Mouse (Mus musculus) ES-E14 (cell line): ENCODE measurements around the gene Prkcz. TPM values are rescaled to one million over a fixed set of nuclear protein-coding genes. Genes with fewer than 3 reads are reported as not detected.

Experiments
- DNase-seq: peaks from one replicate; pipeline ENCODE4 v3.0.0-alpha.2; 2013; ENCODE audit warnings: low read depth, low spot score
- H3K27ac ChIP-seq: 2 replicates; pipeline ENCODE4 v1.5.1; 2012; ENCODE audit warnings: low read depth, mild to moderate bottlenecking, low read length, moderate library complexity, mixed read lengths; ENCODE audit not compliant: poor library complexity, insufficient read depth, severe bottlenecking
- H3K36me3 ChIP-seq: 2 replicates; pipeline ENCODE4 v1.6.1; 2012; ENCODE audit warnings: mild to moderate bottlenecking, low read length, moderate library complexity, mixed read lengths; ENCODE audit not compliant: control insufficient read depth, poor library complexity, insufficient read depth, severe bottlenecking
- H3K4me1 ChIP-seq, 2 experiments: fragments of 150-350 bp in 1 of 2; sonication (generic) in 1 of 2; 2 replicates each; pipeline ENCODE4 v1.6.1; 2012; ENCODE audit warnings: low read length in 2 of 2, mild to moderate bottlenecking in 1 of 2, mixed read lengths in 1 of 2; ENCODE audit not compliant: control insufficient read depth in 2 of 2, insufficient read depth in 2 of 2, poor library complexity in 1 of 2
- H3K4me3 ChIP-seq, 2 experiments: fragments of 150-350 bp in 1 of 2; sonication (generic) in 1 of 2; 2 replicates each; pipeline ENCODE4 v1.5.1; 2012; ENCODE audit warnings: low read length in 2 of 2, low read depth in 1 of 2, mild to moderate bottlenecking in 1 of 2, mixed read lengths in 1 of 2; ENCODE audit not compliant: insufficient read depth in 1 of 2, poor library complexity in 1 of 2, severe bottlenecking in 1 of 2
- H3K9ac ChIP-seq: 2 replicates; pipeline ENCODE4 v1.6.1; 2012; ENCODE audit warnings: low read depth, mild to moderate bottlenecking, low read length, mixed read lengths; ENCODE audit not compliant: poor library complexity, insufficient read depth, severe bottlenecking
- H3K9me3 ChIP-seq: fragments of 150-350 bp; sonication (generic); 2 replicates; pipeline ENCODE4 v1.6.1; 2012; ENCODE audit warnings: low read depth, mild to moderate bottlenecking, low read length; ENCODE audit not compliant: control insufficient read depth, insufficient read depth
- CHD2 ChIP-seq: IDR thresholded peaks from 2 replicates; pipeline ENCODE4 v1.6.1; 2014; ENCODE audit warnings: mild to moderate bottlenecking, low read depth, low read length, inconsistent platforms
- HCFC1 ChIP-seq: IDR thresholded peaks from 2 replicates; pipeline ENCODE4 v1.6.1; 2012; ENCODE audit warnings: low read length, inconsistent platforms, borderline replicate concordance; ENCODE audit not compliant: insufficient read depth
- MAFK ChIP-seq: IDR thresholded peaks from 2 replicates; pipeline ENCODE4 v1.6.1; 2014; ENCODE audit warnings: mild to moderate bottlenecking, low read depth, low read length, inconsistent platforms; ENCODE audit not compliant: insufficient read depth
- ZC3H11A ChIP-seq: IDR thresholded peaks from 2 replicates; pipeline ENCODE4 v1.6.1; 2012; ENCODE audit warnings: low read depth, mild to moderate bottlenecking, inconsistent platforms, low read length, borderline replicate concordance
- ZNF384 ChIP-seq: IDR thresholded peaks from 2 replicates; pipeline ENCODE4 v1.6.1; 2012; ENCODE audit warnings: low read depth, low read length, inconsistent platforms
- in situ Hi-C, 2 experiments: fragments of 600-800 bp; cut with MboI; formaldehyde crosslinking; loops; one replicate each; pipeline ENCODE4 v1.15.1; 2025; ENCODE audit warnings: low sequenced_read_pairs in 2 of 2, inconsistent platforms in 1 of 2; ENCODE audit not compliant: unreplicated experiment in 2 of 2
- total RNA-seq: library from RNA; depleted of rRNA; stranded (reverse); fragments of 300-350 nt; gene quantifications from 2 replicates; pipeline ENCODE4 v1.2.3, GENCODE M21; 2012

Prkcz gene
- total RNA-seq, 1 experiment = 17.0 TPM

DNA sequence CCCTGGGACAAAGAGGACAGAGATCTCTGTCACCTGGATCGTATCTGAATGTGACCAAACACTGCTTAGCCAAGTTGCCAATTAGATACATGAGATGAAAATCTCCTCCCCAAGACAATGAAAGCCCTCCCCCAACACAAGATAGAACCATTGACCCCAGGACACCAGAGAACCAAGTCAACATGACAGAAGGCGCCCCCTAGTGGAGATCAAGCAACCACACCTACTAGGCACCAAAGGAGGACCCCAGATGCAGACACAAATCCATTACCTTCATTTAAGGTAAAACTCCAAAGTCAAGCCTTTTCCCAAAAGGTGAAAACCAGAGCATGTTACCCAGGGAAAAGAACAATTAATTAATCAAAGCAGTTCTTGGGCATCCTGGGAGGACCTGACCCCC is 3.6 kb downstream of the Prkcz start:
- in situ Hi-C loops = no loop called here
- Histone ChIP-seq H3K4me3 (no peak overlapping the region), H3K9ac (no peak overlapping the region), H3K27ac (no peak overlapping the region), H3K36me3 (peaks cover 17% of the 10 kb centered on the region; the same call in 1 of the 2 replicates), H3K4me1 (peaks cover 0 to 15% of the 10 kb centered on the region in 2 experiments; a peak in 2 of 4 replicates), H3K9me3 (no peaks in the 10 kb centered on the region)
- TF ChIP-seq HCFC1 = no peak
- TF ChIP-seq ZC3H11A = no peak
- no peak for TF ChIP-seq ZNF384
- no peak for TF ChIP-seq MAFK
- TF ChIP-seq CHD2 = no peak
- no peak for DNase-seq

DNA sequence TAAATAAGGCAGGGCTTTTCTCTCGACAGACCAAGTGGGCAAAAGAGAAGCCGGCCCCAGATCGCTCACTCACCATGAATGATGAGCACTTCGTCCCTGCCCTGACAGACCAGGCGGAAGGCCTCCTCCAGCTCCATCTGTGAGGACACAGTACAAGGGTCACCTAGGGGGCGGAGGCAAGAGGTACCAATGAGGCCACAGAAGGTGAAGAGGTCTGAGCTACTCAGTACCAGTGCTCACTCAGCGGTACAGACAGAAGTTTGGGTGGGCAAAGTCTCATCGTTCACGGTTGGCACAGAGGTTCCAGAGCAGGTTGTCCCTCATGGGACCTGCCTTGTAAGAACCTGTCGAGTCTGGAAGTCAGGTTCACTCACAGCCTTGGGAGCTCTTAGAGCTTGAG is 4.8 kb downstream of the Prkcz start:
- no peaks in the 10 kb centered on the region for H3K9me3 ChIP-seq
- H3K4me3 ChIP-seq = no peak overlapping the region
- in situ Hi-C loops = no loop called here
- no peak for DNase-seq
- no peak for TF ChIP-seq HCFC1
- no peak for TF ChIP-seq MAFK
- no peak for TF ChIP-seq CHD2
- no peak for TF ChIP-seq ZNF384
- no peak for TF ChIP-seq ZC3H11A
- no peak overlapping the region for H3K27ac ChIP-seq
- H3K36me3 ChIP-seq = peaks cover 17% of the 10 kb centered on the region; the same call in 1 of the 2 replicates
- H3K4me1 ChIP-seq = peaks cover 0 to 15% of the 10 kb centered on the region in 2 experiments; a peak in 2 of 4 replicates
- H3K9ac ChIP-seq = no peak overlapping the region

DNA sequence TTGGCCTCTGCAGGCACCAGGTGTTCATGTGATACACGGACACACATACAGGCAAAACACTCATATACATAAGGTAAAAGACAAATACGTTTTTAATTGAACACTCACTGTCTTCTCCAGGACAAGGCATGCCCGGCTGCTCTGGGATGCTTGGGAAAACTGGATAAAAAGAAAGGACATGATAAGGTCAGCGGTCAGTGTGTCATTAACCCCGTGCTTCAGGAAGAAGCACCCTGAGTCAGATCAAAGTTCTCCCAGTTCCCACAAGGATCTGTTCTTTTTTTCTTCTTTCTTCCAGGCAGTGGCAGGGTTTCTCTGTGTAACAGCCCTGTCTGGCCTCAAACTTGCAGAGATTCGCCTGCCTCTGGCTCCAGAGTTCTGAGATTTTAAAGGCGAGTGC is 6.6 kb downstream of the Prkcz start:
- H3K36me3 ChIP-seq = peaks cover 17% of the 10 kb centered on the region; the same call in 1 of the 2 replicates
- H3K4me3 ChIP-seq = no peak overlapping the region
- in situ Hi-C loops = no loop called here
- H3K4me1 ChIP-seq = peaks cover 0 to 6% of the 10 kb centered on the region in 2 experiments; a peak in 1 of 4 replicates
- no peak for DNase-seq
- H3K27ac ChIP-seq = no peak overlapping the region
- TF ChIP-seq ZC3H11A = no peak
- no peak for TF ChIP-seq CHD2
- no peak for TF ChIP-seq ZNF384
- no peak for TF ChIP-seq MAFK
- no peak for TF ChIP-seq HCFC1
- H3K9ac ChIP-seq = no peak overlapping the region
- H3K9me3 ChIP-seq = no peaks in the 10 kb centered on the region

DNA sequence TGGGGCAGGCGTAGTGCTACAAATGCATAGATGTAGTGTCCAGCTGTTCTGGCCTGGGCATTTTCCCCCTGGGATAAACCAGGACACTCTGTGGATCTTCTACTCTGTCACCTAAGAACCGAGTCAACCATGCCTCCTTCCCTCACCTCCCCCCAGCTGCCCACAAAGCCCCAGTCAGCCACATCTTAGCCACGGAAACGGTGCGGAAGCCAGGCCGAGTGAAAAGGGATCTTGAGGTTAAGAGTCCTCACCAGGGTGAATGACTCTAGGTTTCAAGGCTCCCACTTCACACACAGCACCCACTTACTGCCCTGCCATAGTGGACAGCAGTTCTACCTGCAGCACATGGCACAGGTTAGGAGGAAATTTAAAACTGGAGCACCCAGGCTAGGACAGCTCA is 7.1 kb downstream of the Prkcz start:
- peaks cover 17% of the 10 kb centered on the region; the same call in 1 of the 2 replicates for H3K36me3 ChIP-seq
- H3K4me3 ChIP-seq = no peak overlapping the region
- no peak for TF ChIP-seq MAFK
- no peak for TF ChIP-seq CHD2
- TF ChIP-seq HCFC1 = no peak
- TF ChIP-seq ZC3H11A = no peak
- TF ChIP-seq ZNF384 = no peak
- no peak for DNase-seq
- H3K9ac ChIP-seq = no peak overlapping the region
- H3K9me3 ChIP-seq = no peaks in the 10 kb centered on the region
- H3K4me1 ChIP-seq = peaks cover 0 to 2% of the 10 kb centered on the region in 2 experiments; a peak in 1 of 4 replicates
- no peak overlapping the region for H3K27ac ChIP-seq
- in situ Hi-C loops = no loop called here
